Mouse (Mus musculus): Measurements from ENCODE around the gene Amn1.

GRCm38 (mm10) chr6:149167672-149168071 lies 20.8 kb downstream of the Amn1 start:
- TF ChIP-seq CTCF (IDR thresholded peaks at IDR 0.05; ENCODE audit: low read depth), result no peak
- TF ChIP-seq EP300 (IDR thresholded peaks at IDR 0.05; ENCODE audit: low read depth), result no peak
